Mouse (Mus musculus): Measurements from ENCODE around the gene Adgrb2.

DNA sequence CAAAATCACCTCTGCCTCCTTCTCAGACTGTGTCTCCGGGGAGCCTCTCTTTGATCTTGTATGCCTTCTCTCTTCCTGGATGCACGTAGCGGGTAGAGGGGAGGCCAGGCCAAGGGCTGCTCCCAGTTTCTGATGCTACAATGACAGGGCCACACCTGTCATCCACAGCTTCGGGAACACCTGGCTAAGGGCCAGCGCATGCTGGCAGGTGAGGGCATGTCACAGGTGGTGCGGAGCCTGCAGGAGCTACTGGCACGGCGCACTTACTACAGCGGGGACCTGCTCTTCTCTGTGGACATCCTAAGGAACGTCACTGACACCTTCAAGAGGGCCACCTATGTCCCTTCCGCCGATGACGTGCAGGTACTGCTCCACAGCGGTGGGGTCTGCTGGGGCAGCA is 24.4 kb downstream of the Adgrb2 start:
- TF ChIP-seq CTCF (IDR thresholded peaks at IDR 0.05) (no peak), EP300 (IDR thresholded peaks at IDR 0.05) (no peak)

Measured in lung, postnatal 0 days (tissue).